Mouse (Mus musculus) intestine, postnatal 0 days (tissue): Measurements from ENCODE around the gene Fam32a. TPM values are rescaled to one million over a fixed set of nuclear protein-coding genes. Genes with fewer than 3 reads are reported as not detected.

Experiments
- ATAC-seq: fragments of 200-750 bp; cut with Nextera tagmentation; 2 replicates; pipeline ENCODE4 v1.8.0; 2017; ENCODE audit warnings: mild to moderate bottlenecking, moderate TSS enrichment, moderate library complexity
- H3K27ac ChIP-seq: fragments of 300-500 bp; sonication (generic); 2 replicates; pipeline ENCODE4 v1.5.1; 2014; ENCODE audit warnings: mild to moderate bottlenecking, low read depth, low read length, moderate library complexity
- H3K27me3 ChIP-seq: fragments of 300-500 bp; sonication (generic); replicated peaks from 2 replicates; pipeline ENCODE4 v1.6.1; 2014; ENCODE audit warnings: low read length, mixed read lengths; ENCODE audit not compliant: control insufficient read depth, insufficient read depth
- H3K36me3 ChIP-seq: fragments of 300-500 bp; sonication (generic); 2 replicates; pipeline ENCODE4 v1.6.1; 2014; ENCODE audit warnings: mild to moderate bottlenecking, moderate library complexity; ENCODE audit not compliant: control insufficient read depth, insufficient read depth
- H3K4me1 ChIP-seq: fragments of 300-500 bp; sonication (generic); replicated peaks from 2 replicates; pipeline ENCODE4 v1.6.1; 2014; ENCODE audit warnings: antibody characterized with exemption, low read length, mixed read lengths; ENCODE audit not compliant: control insufficient read depth, insufficient read depth
- H3K4me2 ChIP-seq: fragments of 300-500 bp; sonication (generic); replicated peaks from 2 replicates; pipeline ENCODE4 v1.6.1; 2014; ENCODE audit warnings: low read depth, mild to moderate bottlenecking, moderate library complexity
- H3K4me3 ChIP-seq: fragments of 300-500 bp; sonication (generic); 2 replicates; pipeline ENCODE4 v1.5.1; 2014; ENCODE audit warnings: low read depth, low read length
- H3K9ac ChIP-seq: fragments of 300-500 bp; sonication (generic); 2 replicates; pipeline ENCODE4 v1.6.1; 2014; ENCODE audit warnings: mild to moderate bottlenecking, low read depth, low read length
- H3K9me3 ChIP-seq: fragments of 300-500 bp; sonication (generic); 2 replicates; pipeline ENCODE4 v1.6.1; 2016; ENCODE audit warnings: mixed run types; ENCODE audit not compliant: control insufficient read depth
- CTCF ChIP-seq: sonication (generic); IDR thresholded peaks from 2 replicates; pipeline ENCODE4 v1.5.1; 2016; ENCODE audit warnings: low read depth, mild to moderate bottlenecking, control low read depth, antibody characterized with exemption, moderate library complexity
- WGBS: fragments of 180-500 bp; shearing (Covaris S2); extraction: QIAGEN DNeasy Blood & Tissue Kit; methylation state at CpG from one replicate; pipeline ENCODE4 v1.1.7; 2014; 5-methylcytosine and 5-hydroxymethylcytosine counted together
- polyA plus RNA-seq: library from polyadenylated mRNA; unstranded; fragments of >200 nt; fragmentation: Nextera tagmentation; extraction: Ambion mirVana; gene quantifications from 2 replicates; pipeline ENCODE4 v1.2.1, GENCODE M21; 2015

The Fam32a gene
- polyA plus RNA-seq, 1 experiment from 2014 or later: 54.3 TPM

DNA sequence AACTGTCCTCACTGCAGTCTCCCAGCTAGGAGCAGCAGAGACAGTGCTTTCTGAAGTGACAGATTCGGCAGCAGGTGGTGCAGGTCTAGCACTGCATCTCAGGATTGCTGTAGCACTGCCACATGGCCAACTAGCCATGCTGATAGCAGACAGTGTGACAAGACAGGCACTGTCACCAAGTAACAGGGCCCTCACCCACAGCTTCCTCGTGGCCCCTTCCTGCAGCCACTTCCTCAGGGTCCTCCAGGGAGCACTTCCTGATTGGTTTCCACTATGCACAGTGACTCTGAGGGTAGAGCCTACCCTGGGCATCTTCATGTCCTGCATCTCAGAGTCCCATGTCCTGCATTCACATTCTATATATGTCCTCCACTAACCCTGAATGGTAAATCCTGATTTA, 25.1 kb downstream of the Fam32a start:
- H3K9ac ChIP-seq: no peak overlapping the region
- no peaks in the 10 kb centered on the region for H3K9me3 ChIP-seq
- ATAC-seq: no peak
- WGBS: 49% methylated on average over 2 of the region's 2 CpGs
- peaks cover 27% of the 10 kb centered on the region; the same call in 1 of the 2 replicates for H3K36me3 ChIP-seq
- 0 out of 2 replicates have a peak, but pooled peaks cover 3% of the 10 kb centered on the region for H3K4me1 ChIP-seq
- no peak for TF ChIP-seq CTCF
- H3K4me2 ChIP-seq: no peak overlapping the region
- H3K27ac ChIP-seq: no peak overlapping the region
- no peaks in the 10 kb centered on the region for H3K27me3 ChIP-seq
- H3K4me3 ChIP-seq: no peak overlapping the region

DNA sequence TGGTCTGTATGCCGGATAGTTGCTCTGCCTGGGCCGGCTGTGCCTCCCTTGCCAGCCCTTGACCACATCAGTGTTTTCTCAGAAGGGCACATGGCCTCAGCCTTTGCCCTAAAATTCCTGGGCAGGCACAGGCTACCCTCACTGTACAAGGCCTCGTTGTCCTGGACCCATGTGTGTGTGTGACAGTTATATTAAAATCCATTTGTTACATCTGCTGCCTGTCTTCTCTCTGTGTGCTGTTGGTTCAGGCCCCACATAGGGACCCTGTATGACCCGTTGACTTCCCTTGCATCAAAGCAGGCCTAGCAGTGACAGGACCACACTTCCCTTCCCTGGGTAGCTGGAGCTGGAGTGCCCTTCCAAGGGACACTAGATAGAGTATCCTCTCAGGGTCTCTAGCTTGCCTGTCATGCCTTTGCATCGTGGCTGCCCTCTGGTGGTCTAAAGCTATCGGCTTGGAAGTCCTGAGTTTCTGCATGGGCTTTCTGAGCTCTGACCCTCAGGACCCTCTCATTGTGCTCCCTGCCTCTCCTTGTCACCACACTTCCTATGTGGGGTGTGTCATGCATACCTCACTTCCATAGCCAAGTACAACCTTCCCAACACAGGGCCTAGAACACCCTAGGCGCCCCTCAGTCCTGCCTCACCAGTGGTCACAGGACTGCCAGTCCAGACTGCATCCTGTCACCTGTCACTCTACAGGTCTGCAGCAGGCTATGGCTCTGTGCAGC, 37.8 kb downstream of the Fam32a start:
- no peak overlapping the region for H3K9ac ChIP-seq
- H3K9me3 ChIP-seq: no peaks in the 10 kb centered on the region
- H3K36me3 ChIP-seq: peaks cover 26% of the 10 kb centered on the region
- H3K4me2 ChIP-seq: no peak overlapping the region
- no peak for ATAC-seq
- H3K27ac ChIP-seq: no peak overlapping the region
- TF ChIP-seq CTCF: peak; percentile 78
- H3K4me3 ChIP-seq: no peak overlapping the region
- 55% methylated on average over 7 of the region's 7 CpGs for WGBS
- no peaks in the 10 kb centered on the region for H3K4me1 ChIP-seq
- H3K27me3 ChIP-seq: no peaks in the 10 kb centered on the region

DNA sequence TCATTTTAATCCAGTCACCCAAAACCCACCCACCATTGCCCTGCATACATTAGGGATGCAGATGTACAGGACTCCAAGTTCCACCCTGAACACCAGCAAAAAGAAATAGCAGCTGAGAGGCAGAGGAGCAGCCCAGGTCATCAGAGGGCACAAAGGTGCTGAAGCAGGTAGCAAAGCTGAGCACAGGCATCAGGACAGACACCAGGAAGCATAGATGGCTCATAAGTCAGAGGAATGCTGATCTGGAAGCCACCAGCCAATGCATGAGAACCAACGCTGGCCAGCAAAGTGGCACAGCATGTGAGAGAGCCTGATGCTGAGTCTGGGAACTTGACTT, 38.3 kb downstream of the Fam32a start:
- Histone ChIP-seq H3K36me3 (peaks cover 21% of the 10 kb centered on the region), H3K27ac (no peak overlapping the region), H3K4me2 (no peak overlapping the region), H3K9me3 (no peaks in the 10 kb centered on the region), H3K4me1 (no peaks in the 10 kb centered on the region), H3K9ac (no peak overlapping the region), H3K27me3 (no peaks in the 10 kb centered on the region), H3K4me3 (no peak overlapping the region)
- 88% methylated on average over 1 of the region's 1 CpGs for WGBS
- no peak for ATAC-seq
- TF ChIP-seq CTCF: no peak

DNA sequence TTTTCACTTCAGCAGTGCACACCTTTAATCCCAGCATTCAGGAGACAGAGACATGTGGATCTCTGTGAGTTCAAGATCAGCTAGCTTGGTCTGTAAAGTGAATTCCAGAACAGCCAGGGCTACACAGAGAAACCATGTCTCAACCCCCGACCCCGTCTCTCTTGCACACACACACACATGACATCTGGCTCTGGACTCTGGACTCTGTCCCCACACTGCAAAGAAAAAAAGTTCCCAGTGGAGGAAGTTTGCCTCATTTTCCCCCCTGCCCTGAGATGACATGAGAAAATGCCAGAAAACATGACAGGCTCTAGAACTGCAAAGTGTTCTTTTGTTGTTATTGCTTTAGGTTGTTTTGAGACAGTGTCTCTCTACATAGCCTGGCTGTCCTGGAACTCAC, 40.3 kb downstream of the Fam32a start:
- no peak for ATAC-seq
- H3K36me3 ChIP-seq: peaks cover 9% of the 10 kb centered on the region; the same call in 1 of the 2 replicates
- H3K9ac ChIP-seq: no peak overlapping the region
- no peak for TF ChIP-seq CTCF
- WGBS: 42% methylated on average over 2 of the region's 2 CpGs
- H3K27me3 ChIP-seq: no peaks in the 10 kb centered on the region
- no peak overlapping the region for H3K27ac ChIP-seq
- no peak overlapping the region for H3K4me3 ChIP-seq
- no peaks in the 10 kb centered on the region for H3K9me3 ChIP-seq
- H3K4me2 ChIP-seq: no peak overlapping the region
- no peaks in the 10 kb centered on the region for H3K4me1 ChIP-seq

DNA sequence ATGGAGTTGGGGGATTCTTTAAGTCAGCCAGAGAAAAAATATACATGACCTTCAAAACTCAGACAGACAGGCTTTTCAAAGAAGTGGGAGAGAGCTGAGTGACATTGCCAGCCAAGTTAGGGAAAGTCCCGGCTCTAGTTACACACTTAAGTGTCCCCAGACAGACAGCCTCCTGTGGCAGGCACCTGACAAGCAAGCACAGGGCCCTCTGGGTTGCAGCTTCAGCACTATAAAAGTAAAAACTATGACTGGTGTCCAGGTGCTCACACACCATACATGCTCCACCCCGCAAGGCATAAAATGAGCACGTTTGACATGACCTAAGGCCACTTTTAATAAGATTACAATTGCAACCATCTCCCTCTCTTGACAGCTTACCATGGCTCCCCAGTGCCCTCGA, 41.1 kb downstream of the Fam32a start:
- 58% methylated on average over 4 of the region's 4 CpGs for WGBS
- no peak for ATAC-seq

DNA sequence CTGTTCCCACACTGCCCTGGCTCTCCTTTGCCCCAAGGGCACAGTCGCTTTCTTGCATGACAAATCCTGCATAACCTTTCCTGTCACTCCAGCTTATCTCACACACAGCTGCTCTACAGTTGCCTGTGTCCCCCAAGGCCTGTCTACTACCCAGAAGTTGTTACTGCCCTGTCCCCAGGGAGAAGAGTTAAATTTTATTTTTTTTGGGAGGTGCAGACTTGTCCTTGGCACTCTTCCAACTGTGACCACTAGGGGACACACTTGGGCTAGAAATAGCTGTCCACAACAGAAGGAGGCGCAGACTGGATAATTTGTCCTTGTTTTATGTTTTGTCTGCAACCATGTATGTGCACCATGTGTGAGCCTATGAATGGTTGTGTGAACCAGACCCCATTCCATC, 41.5 kb downstream of the Fam32a start:
- H3K4me2 ChIP-seq: no peak overlapping the region
- no peak overlapping the region for H3K4me3 ChIP-seq
- WGBS: 48% methylated on average over 2 of the region's 2 CpGs
- no peaks in the 10 kb centered on the region for H3K36me3 ChIP-seq
- no peak overlapping the region for H3K9ac ChIP-seq
- peak; percentile 92 for TF ChIP-seq CTCF
- no peaks in the 10 kb centered on the region for H3K4me1 ChIP-seq
- H3K27ac ChIP-seq: no peak overlapping the region
- peak; percentile 21; the same call in 1 of the 2 replicates for ATAC-seq
- H3K9me3 ChIP-seq: no peaks in the 10 kb centered on the region
- H3K27me3 ChIP-seq: no peaks in the 10 kb centered on the region

More for the DNA sequence above, 41.1 kb downstream of the Fam32a start:
- no peaks in the 10 kb centered on the region for H3K4me1 ChIP-seq
- H3K9me3 ChIP-seq: no peaks in the 10 kb centered on the region
- no peak overlapping the region for H3K4me3 ChIP-seq
- H3K27me3 ChIP-seq: no peaks in the 10 kb centered on the region
- H3K27ac ChIP-seq: no peak overlapping the region
- no peak overlapping the region for H3K9ac ChIP-seq
- no peak for TF ChIP-seq CTCF
- no peak overlapping the region for H3K4me2 ChIP-seq
- peaks cover 2% of the 10 kb centered on the region; the same call in 1 of the 2 replicates for H3K36me3 ChIP-seq
